In the genomic region with DNA sequence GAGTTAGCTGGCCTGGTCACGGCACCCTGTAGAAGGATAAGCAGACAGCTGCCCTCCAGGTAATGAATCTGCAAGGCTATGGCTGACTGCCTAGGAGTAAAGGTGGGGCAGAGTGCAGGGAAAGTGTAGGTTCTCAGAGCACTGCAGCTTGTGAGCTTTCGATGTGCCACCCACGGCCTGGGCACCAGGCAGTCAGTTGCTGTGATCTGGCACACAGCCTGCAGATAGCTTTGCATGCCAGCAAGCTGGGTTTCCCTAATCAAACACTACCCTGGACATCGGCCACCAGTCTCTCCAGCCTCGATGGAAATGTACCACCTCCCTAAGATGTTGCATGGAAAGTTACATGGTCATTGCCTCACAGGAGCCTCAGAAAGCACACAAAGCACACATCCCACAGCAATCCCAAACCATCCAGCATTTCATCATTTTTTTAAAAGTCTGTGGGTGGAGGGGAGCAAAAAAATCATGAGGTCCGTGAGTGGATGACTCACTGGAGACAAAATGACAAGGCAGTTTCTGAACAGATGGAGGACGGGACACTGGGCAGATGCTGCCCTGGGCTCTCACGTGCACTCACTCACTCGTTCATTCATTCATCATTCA, we compare ENCODE assay signal across 8 mouse cellular contexts.
DNase-seq lines count a peak whose midpoint lies in the region; ATAC-seq lines count a peak whose summit lies in the region.

No protein-coding gene starts in this region.

- ATAC-seq in megakaryocyte progenitor cell, adult 5-6 weeks (replicated peaks; ENCODE audit: poor library complexity), result no peak

- DNase-seq in frontal cortex, adult 2 months (ENCODE audit: extremely low spot score in 1 of 2, low spot score in 1 of 2), result peak; percentile 56 to 76
- no peak for DNase-seq in frontal cortex, postnatal 25 days (ENCODE audit: low spot score in 2 of 2)
- peak; percentile 49 for DNase-seq in thymus, postnatal 4 days
- no peak for DNase-seq in thymus, postnatal 0 days (ENCODE audit: low spot score)
- DNase-seq in induced T-regulatory cell, adult 2 months (ENCODE audit: low read depth), result peak; percentile 45
- peak; percentile 57 to 70 for DNase-seq in lung, postnatal 4 days
- DNase-seq in thymus, postnatal 25 days, result no peak

Comparison
In these comparisons a context has a peak if more than half of its experiments do, and no peak if none do; other contexts are left out.
1. DNase-seq: peak in frontal cortex, adult 2 months (2 of 2), thymus, postnatal 4 days (single experiment), induced T-regulatory cell, adult 2 months (single experiment) and lung, postnatal 4 days (2 of 2); none in frontal cortex, postnatal 25 days (0 of 2), thymus, postnatal 0 days (single experiment) and thymus, postnatal 25 days (single experiment).